Mouse (Mus musculus): ENCODE measurements around the gene Nop14.

Gene Nop14

GRCm38 (mm10) chr5:34659686-34660590 lies at the start of gene Nop14, which contains the start of gene Grk4:
Nop14 (minus strand) TSS chr5:34660148.
Grk4 (plus strand) TSS chr5:34660379.
- no peaks in the 10 kb centered on the region for H3K9me3 ChIP-seq (ENCODE audit: low read length)
- no peak for TF ChIP-seq NANOG (IDR thresholded peaks at IDR 0.05; ENCODE audit: borderline replicate concordance, low read length)
- TF ChIP-seq CTCF (conservative IDR thresholded peaks at IDR 0.05; ENCODE audit: low read length), result peak; percentile 59
- no peak for TF ChIP-seq POU5F1 (IDR thresholded peaks at IDR 0.05; ENCODE audit: borderline replicate concordance, low read length)
- H3K36me3 ChIP-seq (ENCODE audit: insufficient read depth, low read length), result peaks cover 30% of the 10 kb centered on the region
- H3K27me3 ChIP-seq (ENCODE audit: insufficient read depth, low read length), result peaks cover 26% of the 10 kb centered on the region
- H3K4me1 ChIP-seq (replicated peaks; ENCODE audit: low read depth, low read length), result peaks cover 25% of the 10 kb centered on the region
- peak within 1 kb of the TSS; percentile 97 for H3K4me3 ChIP-seq (replicated peaks; ENCODE audit: low read length)

GRCm38 (mm10) chr5:34708436-34708835 lies 48.5 kb upstream of the Nop14 start:
- no peaks in the 10 kb centered on the region for H3K27me3 ChIP-seq (ENCODE audit: insufficient read depth, low read length)
- peaks cover 5% of the 10 kb centered on the region for H3K4me1 ChIP-seq (replicated peaks; ENCODE audit: low read depth, low read length)
- no peak overlapping the region for H3K4me3 ChIP-seq (replicated peaks; ENCODE audit: low read length)
- TF ChIP-seq CTCF (conservative IDR thresholded peaks at IDR 0.05; ENCODE audit: low read length) (no peak), POU5F1 (IDR thresholded peaks at IDR 0.05; ENCODE audit: borderline replicate concordance, low read length) (no peak), NANOG (IDR thresholded peaks at IDR 0.05; ENCODE audit: borderline replicate concordance, low read length) (no peak)
- H3K36me3 ChIP-seq (ENCODE audit: insufficient read depth, low read length), result no peaks in the 10 kb centered on the region
- no peaks in the 10 kb centered on the region for H3K9me3 ChIP-seq (ENCODE audit: low read length)

GRCm38 (mm10) chr5:34695521-34695920 lies 35.6 kb upstream of the Nop14 start:
- Histone ChIP-seq H3K9me3 (ENCODE audit: low read length) (no peaks in the 10 kb centered on the region), H3K4me1 (replicated peaks; ENCODE audit: low read depth, low read length) (no peaks in the 10 kb centered on the region), H3K27me3 (ENCODE audit: insufficient read depth, low read length) (no peaks in the 10 kb centered on the region), H3K4me3 (replicated peaks; ENCODE audit: low read length) (no peak overlapping the region), H3K36me3 (ENCODE audit: insufficient read depth, low read length) (no peaks in the 10 kb centered on the region)
- TF ChIP-seq POU5F1 (IDR thresholded peaks at IDR 0.05; ENCODE audit: borderline replicate concordance, low read length), result no peak
- TF ChIP-seq NANOG (IDR thresholded peaks at IDR 0.05; ENCODE audit: borderline replicate concordance, low read length), result no peak
- no peak for TF ChIP-seq CTCF (conservative IDR thresholded peaks at IDR 0.05; ENCODE audit: low read length)

- H3K9me3 ChIP-seq (ENCODE audit: low read length), result no peaks in the 10 kb centered on the region
- no peaks in the 10 kb centered on the region for H3K4me1 ChIP-seq (replicated peaks; ENCODE audit: low read depth, low read length)
- no peaks in the 10 kb centered on the region for H3K27me3 ChIP-seq (ENCODE audit: insufficient read depth, low read length)
- TF ChIP-seq NANOG (IDR thresholded peaks at IDR 0.05; ENCODE audit: borderline replicate concordance, low read length) (no peak), POU5F1 (IDR thresholded peaks at IDR 0.05; ENCODE audit: borderline replicate concordance, low read length) (no peak), CTCF (conservative IDR thresholded peaks at IDR 0.05; ENCODE audit: low read length) (no peak)
- H3K4me3 ChIP-seq (replicated peaks; ENCODE audit: low read length), result no peak overlapping the region
- H3K36me3 ChIP-seq (ENCODE audit: insufficient read depth, low read length), result no peaks in the 10 kb centered on the region
Observed at GRCm38 (mm10) chr5:34692782-34693181, 32.8 kb upstream of the Nop14 start.

GRCm38 (mm10) chr5:34689868-34690267 lies 29.9 kb upstream of the Nop14 start:
- Histone ChIP-seq H3K27me3 (ENCODE audit: insufficient read depth, low read length) (no peaks in the 10 kb centered on the region), H3K4me3 (replicated peaks; ENCODE audit: low read length) (no peak overlapping the region), H3K36me3 (ENCODE audit: insufficient read depth, low read length) (no peaks in the 10 kb centered on the region), H3K4me1 (replicated peaks; ENCODE audit: low read depth, low read length) (no peaks in the 10 kb centered on the region), H3K9me3 (ENCODE audit: low read length) (no peaks in the 10 kb centered on the region)
- TF ChIP-seq CTCF (conservative IDR thresholded peaks at IDR 0.05; ENCODE audit: low read length), result 0 out of 2 replicates have a peak, but pooled peaks have one; percentile 13
- no peak for TF ChIP-seq POU5F1 (IDR thresholded peaks at IDR 0.05; ENCODE audit: borderline replicate concordance, low read length)

GRCm38 (mm10) chr5:34670280-34670679 lies 10.3 kb upstream of the Nop14 start:
- Histone ChIP-seq H3K27me3 (ENCODE audit: insufficient read depth, low read length) (no peaks in the 10 kb centered on the region), H3K4me1 (replicated peaks; ENCODE audit: low read depth, low read length) (no peaks in the 10 kb centered on the region), H3K4me3 (replicated peaks; ENCODE audit: low read length) (no peak overlapping the region), H3K36me3 (ENCODE audit: insufficient read depth, low read length) (no peaks in the 10 kb centered on the region), H3K9me3 (ENCODE audit: low read length) (no peaks in the 10 kb centered on the region)
- TF ChIP-seq POU5F1 (IDR thresholded peaks at IDR 0.05; ENCODE audit: borderline replicate concordance, low read length), result no peak
- no peak for TF ChIP-seq NANOG (IDR thresholded peaks at IDR 0.05; ENCODE audit: borderline replicate concordance, low read length)
- TF ChIP-seq CTCF (conservative IDR thresholded peaks at IDR 0.05; ENCODE audit: low read length), result peak; percentile 32

GRCm38 (mm10) chr5:34669493-34669892 lies 9.5 kb upstream of the Nop14 start:
- Histone ChIP-seq H3K4me3 (replicated peaks; ENCODE audit: low read length) (no peak overlapping the region), H3K27me3 (ENCODE audit: insufficient read depth, low read length) (0 out of 2 replicates have a peak, but pooled peaks cover 2% of the 10 kb centered on the region), H3K36me3 (ENCODE audit: insufficient read depth, low read length) (no peaks in the 10 kb centered on the region), H3K9me3 (ENCODE audit: low read length) (no peaks in the 10 kb centered on the region), H3K4me1 (replicated peaks; ENCODE audit: low read depth, low read length) (no peaks in the 10 kb centered on the region)
- no peak for TF ChIP-seq NANOG (IDR thresholded peaks at IDR 0.05; ENCODE audit: borderline replicate concordance, low read length)
- peak; percentile 86 for TF ChIP-seq CTCF (conservative IDR thresholded peaks at IDR 0.05; ENCODE audit: low read length)
- no peak for TF ChIP-seq POU5F1 (IDR thresholded peaks at IDR 0.05; ENCODE audit: borderline replicate concordance, low read length)

- TF ChIP-seq POU5F1 (IDR thresholded peaks at IDR 0.05; ENCODE audit: borderline replicate concordance, low read length) (no peak), CTCF (conservative IDR thresholded peaks at IDR 0.05; ENCODE audit: low read length) (no peak), NANOG (IDR thresholded peaks at IDR 0.05; ENCODE audit: borderline replicate concordance, low read length) (no peak)
- no peaks in the 10 kb centered on the region for H3K9me3 ChIP-seq (ENCODE audit: low read length)
- peaks cover 17% of the 10 kb centered on the region for H3K4me1 ChIP-seq (replicated peaks; ENCODE audit: low read depth, low read length)
- peaks cover 29% of the 10 kb centered on the region for H3K27me3 ChIP-seq (ENCODE audit: insufficient read depth, low read length)
- H3K4me3 ChIP-seq (replicated peaks; ENCODE audit: low read length), result no peak overlapping the region
- peaks cover 1% of the 10 kb centered on the region for H3K36me3 ChIP-seq (ENCODE audit: insufficient read depth, low read length)
Observed at GRCm38 (mm10) chr5:34663231-34663630, 3.3 kb upstream of the Nop14 start.
